Mouse (Mus musculus): ENCODE measurements at regions not wholly inside any gene's neighbourhood (a gene's known extent, or its start where the extent isn't known, plus 50 kb on each side); places are given as distances from the start of the nearest gene placed in this dataset.
"Not testable (repeated sequence)": the region's sequence is repeated elsewhere in the genome, so short reads cannot be mapped to it uniquely, and the experiment has no call there.

GRCm38 (mm10) chr13:74563483-74564330, 69.9 kb upstream of the Zfp825 start:
- TF ChIP-seq USF1 (IDR thresholded peaks at IDR 0.05; ENCODE audit: low read depth); REST (IDR thresholded peaks at IDR 0.05; ENCODE audit: insufficient read depth, insufficient read length); CEBPB (IDR thresholded peaks at IDR 0.05; ENCODE audit: insufficient read depth, poor library complexity, severe bottlenecking): not testable (repeated sequence)
- TF ChIP-seq E2F4 (IDR thresholded peaks at IDR 0.05; ENCODE audit: insufficient read depth) (peak; percentile 88), POLR2A (IDR thresholded peaks at IDR 0.05; ENCODE audit: insufficient read length, low read depth) (peak; percentile 35), POLR2AphosphoS2 (IDR thresholded peaks at IDR 0.05; ENCODE audit: insufficient read length, low read depth) (peak; percentile 38)

All from myocyte (in vitro differentiated cells).